Mouse (Mus musculus) heart, postnatal 25 days (tissue): ENCODE data around the gene Snrnp200. TPM values are rescaled to one million over a fixed set of nuclear protein-coding genes. Genes with fewer than 3 reads are reported as not detected.

ENCODE experiments used
- total RNA-seq, 2 experiments: library from RNA; stranded (reverse); gene quantifications; 2 replicates each; pipeline ENCODE4 v1.2.3; 2021

Snrnp200 gene
- total RNA-seq, 2 experiments from 2014 or later = 54.0 to 62.4 TPM

Other genes starting within 250 kb of the Snrnp200 start
- gene Ap4e1, start 199.7 kb upstream of the Snrnp200 start, total RNA-seq = 1 to 10 TPM; 7.0 to 7.2 TPM
- 10 to 100 TPM; 16.9 to 20.7 TPM for gene Blvra, start 137.7 kb upstream of the Snrnp200 start, total RNA-seq
- gene Ncaph, start 74.4 kb upstream of the Snrnp200 start, total RNA-seq = 1 to 10 TPM; 1.4 to 2.3 TPM
- 10 to 100 TPM; 10.1 to 14.1 TPM for gene Itpripl1, start 64.9 kb upstream of the Snrnp200 start, total RNA-seq
- under 1 TPM; 0.36 to 0.70 TPM for gene 1810024B03Rik, start 106 bp upstream of the Snrnp200 start, total RNA-seq
- 10 to 100 TPM; 61.9 to 62.3 TPM for gene Ciao1, start 39.4 kb downstream of the Snrnp200 start, total RNA-seq
- gene Tmem127, start 39.5 kb downstream of the Snrnp200 start, total RNA-seq = 10 to 100 TPM; 27.9 to 28.7 TPM
- 100 to 1,000 TPM; 152 to 167 TPM for gene Stard7, start 61.8 kb downstream of the Snrnp200 start, total RNA-seq
- under 1 TPM; 0.31 to 0.49 TPM for gene Dusp2, start 127.8 kb downstream of the Snrnp200 start, total RNA-seq
- gene Astl, start 130.3 kb downstream of the Snrnp200 start, total RNA-seq = not detected
- under 1 TPM; 0.61 to 0.88 TPM for gene Adra2b, start 154.8 kb downstream of the Snrnp200 start, total RNA-seq
- gene Gpat2, start 216.8 kb downstream of the Snrnp200 start, total RNA-seq = not detected
- 10 to 100 TPM; 36.8 to 37.5 TPM for gene Fahd2a, start 236.2 kb downstream of the Snrnp200 start, total RNA-seq